ENCODE assay signal across 18 mouse cellular contexts in genomic region chr15:97391436-97391835, GRCm38 (mm10).
"Had no signal": no experiment of that assay in that cellular context is flagged by ENCODE, and none has a peak within 500 bp of the region (broad histone marks: within the 10 kb centered on the region; RNA-seq: fewer than 3 reads in every experiment).

No protein-coding gene starts in this region.

- H3K36me3 ChIP-seq: liver, embryonic 13.5 days; lung, embryonic 15.5 days; midbrain, embryonic 13.5 days; midbrain, embryonic 15.5 days; neural tube, embryonic 13.5 days; neural tube, embryonic 15.5 days had no signal

- H3K4me1 ChIP-seq: lung, embryonic 15.5 days; megakaryocyte, embryonic 14.5 days; neural tube, embryonic 15.5 days had no signal

- H3K27ac ChIP-seq: liver, embryonic 13.5 days; liver, embryonic 15.5 days; lung, embryonic 15.5 days; macrophage; midbrain, embryonic 13.5 days; midbrain, embryonic 15.5 days; neural tube, embryonic 13.5 days; neural tube, embryonic 15.5 days had no signal

- H3K4me3 ChIP-seq: liver, embryonic 13.5 days; liver, embryonic 15.5 days; lung, embryonic 15.5 days; megakaryocyte, embryonic 14.5 days; midbrain, embryonic 13.5 days; midbrain, embryonic 15.5 days; neural tube, embryonic 13.5 days; neural tube, embryonic 15.5 days had no signal

- DNase-seq: liver, embryonic 13.5 days; liver, postnatal 0 days; lung, adult 2 months; lung, postnatal 14 days; lung, postnatal 36 days; retina, postnatal 1 day; right cerebral cortex, adult 18-20 months; right cerebral cortex, postnatal 25 days; right cerebral cortex, postnatal 4 days; thymus, postnatal 25 days had no signal

- H3K27me3 ChIP-seq: liver, embryonic 13.5 days; liver, embryonic 15.5 days; lung, embryonic 15.5 days; megakaryocyte, embryonic 14.5 days; midbrain, embryonic 13.5 days; midbrain, embryonic 15.5 days; neural tube, embryonic 13.5 days; neural tube, embryonic 15.5 days had no signal
